Mouse (Mus musculus): ENCODE data around the gene Fgd1. TPM values are rescaled to one million over a fixed set of nuclear protein-coding genes. Genes with fewer than 3 reads are reported as not detected.

Fgd1 gene
- polyA plus RNA-seq (2014; fragmentation: Nextera tagmentation; extraction: Ambion mirVana) = 7.6 and 8.6 TPM in 2 replicates

- H3K36me3 ChIP-seq (ENCODE audit: control insufficient read depth, insufficient read depth, low read length) = no peaks in the 10 kb centered on the region
- WGBS = 94% methylated on average over 8 of the region's 8 CpGs
- peak within 1 kb of the TSS; percentile 51 for H3K4me2 ChIP-seq
- no peaks in the 10 kb centered on the region for H3K27me3 ChIP-seq (ENCODE audit: control insufficient read depth, insufficient read depth, low read length)
- H3K9ac ChIP-seq (ENCODE audit: low read length) = peak within 1 kb of the TSS; percentile 79
- H3K27ac ChIP-seq (ENCODE audit: low read depth, low read length) = peak within 1 kb of the TSS; percentile 77
- H3K4me3 ChIP-seq (ENCODE audit: low read depth, low read length) = peak within 1 kb of the TSS; percentile 61
- ATAC-seq (ENCODE audit: low FRiP score) (no peak), DNase-seq (ENCODE audit: low spot score, missing footprints) (no peak)
- H3K9me3 ChIP-seq (ENCODE audit: control insufficient read depth, low read length) = no peaks in the 10 kb centered on the region
- peaks cover 13% of the 10 kb centered on the region for H3K4me1 ChIP-seq (ENCODE audit: control insufficient read depth, insufficient read depth, low read length)
Measured at GRCm38 (mm10) chrX:151045850-151046249, at the start of gene Fgd1. TSS of gene Fgd1 (plus strand) at chrX:151046150.

GRCm38 (mm10) chrX:150996775-150997174, 49.2 kb upstream of the Fgd1 start:
- Histone ChIP-seq H3K9me3 (ENCODE audit: control insufficient read depth, low read length) (no peaks in the 10 kb centered on the region), H3K36me3 (ENCODE audit: control insufficient read depth, insufficient read depth, low read length) (0 out of 2 replicates have a peak, but pooled peaks cover 2% of the 10 kb centered on the region), H3K27me3 (ENCODE audit: control insufficient read depth, insufficient read depth, low read length) (no peaks in the 10 kb centered on the region; the same call in 1 of the 2 replicates), H3K4me2 (no peak overlapping the region), H3K27ac (ENCODE audit: low read depth, low read length) (no peak overlapping the region), H3K4me1 (ENCODE audit: control insufficient read depth, insufficient read depth, low read length) (no peaks in the 10 kb centered on the region), H3K9ac (ENCODE audit: low read length) (no peak overlapping the region), H3K4me3 (ENCODE audit: low read depth, low read length) (no peak overlapping the region)
- WGBS = 94% methylated on average over 3 of the region's 3 CpGs
- no peak for ATAC-seq (ENCODE audit: low FRiP score)
- DNase-seq (ENCODE audit: low spot score, missing footprints) = no peak

- ATAC-seq (ENCODE audit: low FRiP score) (peak; percentile 97), DNase-seq (ENCODE audit: low spot score, missing footprints) (peak; percentile 97)
- H3K36me3 ChIP-seq (ENCODE audit: control insufficient read depth, insufficient read depth, low read length) = no peaks in the 10 kb centered on the region
- no peaks in the 10 kb centered on the region for H3K9me3 ChIP-seq (ENCODE audit: control insufficient read depth, low read length)
- H3K4me3 ChIP-seq (ENCODE audit: low read depth, low read length) = peak within 1 kb of the TSS; percentile 41
- peaks cover 3% of the 10 kb centered on the region; the same call in 1 of the 2 replicates for H3K4me1 ChIP-seq (ENCODE audit: control insufficient read depth, insufficient read depth, low read length)
- H3K27me3 ChIP-seq (ENCODE audit: control insufficient read depth, insufficient read depth, low read length) = no peaks in the 10 kb centered on the region
- H3K9ac ChIP-seq (ENCODE audit: low read length) = peak within 1 kb of the TSS; percentile 55
- WGBS = 18% methylated on average over 43 of the region's 43 CpGs
- peak within 1 kb of the TSS; percentile 48 for H3K4me2 ChIP-seq
- H3K27ac ChIP-seq (ENCODE audit: low read depth, low read length) = peak within 1 kb of the TSS; percentile 25; the same call in 1 of the 2 replicates
Measured at GRCm38 (mm10) chrX:151016938-151017877, 28.7 kb upstream of the Fgd1 start, which contains the start of gene Gnl3l. TSS of gene Gnl3l (minus strand) at chrX:151017322.

- 13% methylated on average over 3 of the region's 3 CpGs for WGBS
- ATAC-seq (ENCODE audit: low FRiP score) (no peak), DNase-seq (ENCODE audit: low spot score, missing footprints) (peak; percentile 81)
- Histone ChIP-seq H3K27me3 (ENCODE audit: control insufficient read depth, insufficient read depth, low read length) (no peaks in the 10 kb centered on the region), H3K9ac (ENCODE audit: low read length) (peak overlapping the region; percentile 55), H3K36me3 (ENCODE audit: control insufficient read depth, insufficient read depth, low read length) (no peaks in the 10 kb centered on the region), H3K4me3 (ENCODE audit: low read depth, low read length) (peak overlapping the region; percentile 41), H3K9me3 (ENCODE audit: control insufficient read depth, low read length) (no peaks in the 10 kb centered on the region), H3K4me2 (peak overlapping the region; percentile 47), H3K27ac (ENCODE audit: low read depth, low read length) (peak overlapping the region; percentile 25; the same call in 1 of the 2 replicates), H3K4me1 (ENCODE audit: control insufficient read depth, insufficient read depth, low read length) (peaks cover 3% of the 10 kb centered on the region; the same call in 1 of the 2 replicates)
Measured at GRCm38 (mm10) chrX:151017897-151018296, 28.1 kb upstream of the Fgd1 start.

- DNase-seq (ENCODE audit: low spot score, missing footprints) (no peak), ATAC-seq (ENCODE audit: low FRiP score) (no peak)
- peaks cover 3% of the 10 kb centered on the region; the same call in 1 of the 2 replicates for H3K4me1 ChIP-seq (ENCODE audit: control insufficient read depth, insufficient read depth, low read length)
- H3K27me3 ChIP-seq (ENCODE audit: control insufficient read depth, insufficient read depth, low read length) = no peaks in the 10 kb centered on the region
- H3K36me3 ChIP-seq (ENCODE audit: control insufficient read depth, insufficient read depth, low read length) = no peaks in the 10 kb centered on the region
- no peak overlapping the region for H3K4me3 ChIP-seq (ENCODE audit: low read depth, low read length)
- no peak overlapping the region for H3K4me2 ChIP-seq
- H3K9me3 ChIP-seq (ENCODE audit: control insufficient read depth, low read length) = no peaks in the 10 kb centered on the region
- no peak overlapping the region for H3K9ac ChIP-seq (ENCODE audit: low read length)
- WGBS = 71% methylated on average over 3 of the region's 3 CpGs
- no peak overlapping the region for H3K27ac ChIP-seq (ENCODE audit: low read depth, low read length)
Measured at GRCm38 (mm10) chrX:151018798-151019197, 27.2 kb upstream of the Fgd1 start.

GRCm38 (mm10) chrX:151031400-151031799, 14.6 kb upstream of the Fgd1 start:
- DNase-seq (ENCODE audit: low spot score, missing footprints) (no peak), ATAC-seq (ENCODE audit: low FRiP score) (no peak)
- Histone ChIP-seq H3K4me2 (no peak overlapping the region), H3K9ac (ENCODE audit: low read length) (no peak overlapping the region), H3K27me3 (ENCODE audit: control insufficient read depth, insufficient read depth, low read length) (no peaks in the 10 kb centered on the region), H3K27ac (ENCODE audit: low read depth, low read length) (no peak overlapping the region), H3K4me3 (ENCODE audit: low read depth, low read length) (no peak overlapping the region), H3K4me1 (ENCODE audit: control insufficient read depth, insufficient read depth, low read length) (no peaks in the 10 kb centered on the region), H3K36me3 (ENCODE audit: control insufficient read depth, insufficient read depth, low read length) (no peaks in the 10 kb centered on the region), H3K9me3 (ENCODE audit: control insufficient read depth, low read length) (no peaks in the 10 kb centered on the region)
- 85% methylated on average over 3 of the region's 3 CpGs for WGBS

GRCm38 (mm10) chrX:151041223-151041622, 4.7 kb upstream of the Fgd1 start:
- H3K36me3 ChIP-seq (ENCODE audit: control insufficient read depth, insufficient read depth, low read length) = no peaks in the 10 kb centered on the region
- H3K4me1 ChIP-seq (ENCODE audit: control insufficient read depth, insufficient read depth, low read length) = no peaks in the 10 kb centered on the region
- 38% methylated on average over 5 of the region's 5 CpGs for WGBS
- H3K9me3 ChIP-seq (ENCODE audit: control insufficient read depth, low read length) = no peaks in the 10 kb centered on the region
- ATAC-seq (ENCODE audit: low FRiP score) (no peak), DNase-seq (ENCODE audit: low spot score, missing footprints) (no peak)
- H3K27me3 ChIP-seq (ENCODE audit: control insufficient read depth, insufficient read depth, low read length) = no peaks in the 10 kb centered on the region
- no peak overlapping the region for H3K4me2 ChIP-seq
- H3K4me3 ChIP-seq (ENCODE audit: low read depth, low read length) = no peak overlapping the region
- H3K9ac ChIP-seq (ENCODE audit: low read length) = no peak overlapping the region
- H3K27ac ChIP-seq (ENCODE audit: low read depth, low read length) = no peak overlapping the region

GRCm38 (mm10) chrX:151046321-151046720, 371 bp downstream of the Fgd1 start:
- no peak overlapping the region; the same call in 1 of the 2 replicates for H3K27ac ChIP-seq (ENCODE audit: low read depth, low read length)
- no peaks in the 10 kb centered on the region for H3K27me3 ChIP-seq (ENCODE audit: control insufficient read depth, insufficient read depth, low read length)
- no peak for DNase-seq (ENCODE audit: low spot score, missing footprints)
- peaks cover 13% of the 10 kb centered on the region for H3K4me1 ChIP-seq (ENCODE audit: control insufficient read depth, insufficient read depth, low read length)
- H3K9me3 ChIP-seq (ENCODE audit: control insufficient read depth, low read length) = no peaks in the 10 kb centered on the region
- WGBS = 44% methylated on average over 11 of the region's 11 CpGs
- H3K36me3 ChIP-seq (ENCODE audit: control insufficient read depth, insufficient read depth, low read length) = no peaks in the 10 kb centered on the region
- peak overlapping the region; percentile 61 for H3K4me3 ChIP-seq (ENCODE audit: low read depth, low read length)
- H3K4me2 ChIP-seq = peak overlapping the region; percentile 51
- ATAC-seq (ENCODE audit: low FRiP score) = no peak
- peak overlapping the region; percentile 79; the same call in 1 of the 2 replicates for H3K9ac ChIP-seq (ENCODE audit: low read length)

All from midbrain, embryonic 11.5 days (tissue).